Mouse (Mus musculus): ENCODE measurements at regions not wholly inside any gene's neighbourhood (a gene's known extent, or its start where the extent isn't known, plus 50 kb on each side); places are given as distances from the start of the nearest gene placed in this dataset.

- 81% methylated on average over 7 of the region's 7 CpGs for WGBS
- no peak overlapping the region for H3K27ac ChIP-seq
- no peak overlapping the region for H3K9ac ChIP-seq
- no peaks in the 10 kb centered on the region for H3K9me3 ChIP-seq
- H3K4me1 ChIP-seq (replicated peaks), result no peaks in the 10 kb centered on the region
- H3K4me3 ChIP-seq (replicated peaks), result no peak overlapping the region
- no peak overlapping the region for H3K4me2 ChIP-seq (replicated peaks)
- no peaks in the 10 kb centered on the region for H3K36me3 ChIP-seq
- no peak for ATAC-seq
- no peaks in the 10 kb centered on the region for H3K27me3 ChIP-seq (replicated peaks)
Measured at GRCm38 (mm10) chr2:70914372-70914771, 88.8 kb upstream of the Tlk1 start.

- ATAC-seq, result no peak
- 74% methylated on average over 1 of the region's 1 CpGs for WGBS
- Histone ChIP-seq H3K4me1 (replicated peaks) (peaks cover 7% of the 10 kb centered on the region; the same call in 1 of the 2 replicates), H3K4me3 (replicated peaks) (no peak overlapping the region), H3K9ac (no peak overlapping the region), H3K4me2 (replicated peaks) (no peak overlapping the region), H3K27ac (no peak overlapping the region), H3K27me3 (replicated peaks) (no peaks in the 10 kb centered on the region), H3K36me3 (no peaks in the 10 kb centered on the region), H3K9me3 (no peaks in the 10 kb centered on the region)
Measured at GRCm38 (mm10) chr2:70909401-70909800, 83.9 kb upstream of the Tlk1 start.

GRCm38 (mm10) chr2:70908579-70908978 lies 83.1 kb upstream of the Tlk1 start:
- Histone ChIP-seq H3K4me2 (replicated peaks) (no peak overlapping the region), H3K9me3 (no peaks in the 10 kb centered on the region), H3K9ac (no peak overlapping the region), H3K36me3 (no peaks in the 10 kb centered on the region), H3K4me1 (replicated peaks) (peaks cover 7% of the 10 kb centered on the region; the same call in 1 of the 2 replicates), H3K27ac (no peak overlapping the region), H3K4me3 (replicated peaks) (no peak overlapping the region), H3K27me3 (replicated peaks) (no peaks in the 10 kb centered on the region)
- no peak for ATAC-seq
- WGBS, result 83% methylated on average over 1 of the region's 1 CpGs

- ATAC-seq, result peak; percentile 56; the same call in 1 of the 2 replicates
- Histone ChIP-seq H3K4me2 (replicated peaks) (no peak overlapping the region), H3K27me3 (replicated peaks) (no peaks in the 10 kb centered on the region), H3K4me3 (replicated peaks) (no peak overlapping the region), H3K4me1 (replicated peaks) (peaks cover 7% of the 10 kb centered on the region; the same call in 1 of the 2 replicates), H3K36me3 (no peaks in the 10 kb centered on the region), H3K27ac (no peak overlapping the region), H3K9ac (no peak overlapping the region), H3K9me3 (no peaks in the 10 kb centered on the region)
- 41% methylated on average over 3 of the region's 3 CpGs for WGBS
Measured at GRCm38 (mm10) chr2:70906216-70906615, 80.7 kb upstream of the Tlk1 start.

GRCm38 (mm10) chr2:70904429-70904828 lies 78.9 kb upstream of the Tlk1 start:
- ATAC-seq, result no peak
- no peaks in the 10 kb centered on the region for H3K9me3 ChIP-seq
- WGBS, result 96% methylated on average over 5 of the region's 5 CpGs
- H3K27ac ChIP-seq, result no peak overlapping the region
- H3K4me1 ChIP-seq (replicated peaks), result peaks cover 7% of the 10 kb centered on the region; the same call in 1 of the 2 replicates
- no peak overlapping the region for H3K9ac ChIP-seq
- no peak overlapping the region for H3K4me2 ChIP-seq (replicated peaks)
- no peaks in the 10 kb centered on the region for H3K36me3 ChIP-seq
- no peak overlapping the region for H3K4me3 ChIP-seq (replicated peaks)
- no peaks in the 10 kb centered on the region for H3K27me3 ChIP-seq (replicated peaks)

- Histone ChIP-seq H3K27me3 (replicated peaks) (no peaks in the 10 kb centered on the region), H3K4me2 (replicated peaks) (no peak overlapping the region), H3K4me3 (replicated peaks) (no peak overlapping the region), H3K36me3 (no peaks in the 10 kb centered on the region), H3K27ac (no peak overlapping the region), H3K9me3 (no peaks in the 10 kb centered on the region), H3K4me1 (replicated peaks) (no peaks in the 10 kb centered on the region), H3K9ac (no peak overlapping the region)
- WGBS, result 65% methylated on average over 3 of the region's 3 CpGs
- ATAC-seq, result no peak
Measured at GRCm38 (mm10) chr2:70902196-70902595, 76.7 kb upstream of the Tlk1 start.

GRCm38 (mm10) chr2:70901479-70901878 lies 76.0 kb upstream of the Tlk1 start:
- 20% methylated on average over 14 of the region's 14 CpGs for WGBS
- Histone ChIP-seq H3K9ac (no peak overlapping the region), H3K27ac (peak overlapping the region; percentile 15; the same call in 1 of the 2 replicates), H3K4me3 (replicated peaks) (no peak overlapping the region), H3K4me2 (replicated peaks) (peak overlapping the region; percentile 50), H3K4me1 (replicated peaks) (no peaks in the 10 kb centered on the region), H3K9me3 (no peaks in the 10 kb centered on the region), H3K27me3 (replicated peaks) (no peaks in the 10 kb centered on the region), H3K36me3 (no peaks in the 10 kb centered on the region)
- ATAC-seq, result peak; percentile 58

GRCm38 (mm10) chr2:70899056-70899455 lies 73.5 kb upstream of the Tlk1 start:
- no peaks in the 10 kb centered on the region for H3K4me1 ChIP-seq (replicated peaks)
- no peak overlapping the region for H3K4me3 ChIP-seq (replicated peaks)
- H3K27ac ChIP-seq, result no peak overlapping the region
- H3K27me3 ChIP-seq (replicated peaks), result no peaks in the 10 kb centered on the region
- H3K9me3 ChIP-seq, result no peaks in the 10 kb centered on the region
- ATAC-seq, result no peak
- no peak overlapping the region for H3K9ac ChIP-seq
- 92% methylated on average over 4 of the region's 4 CpGs for WGBS
- H3K4me2 ChIP-seq (replicated peaks), result no peak overlapping the region
- no peaks in the 10 kb centered on the region for H3K36me3 ChIP-seq

- H3K9ac ChIP-seq, result no peak overlapping the region
- no peaks in the 10 kb centered on the region for H3K36me3 ChIP-seq
- no peaks in the 10 kb centered on the region for H3K4me1 ChIP-seq (replicated peaks)
- no peak overlapping the region for H3K4me3 ChIP-seq (replicated peaks)
- no peak for ATAC-seq
- H3K4me2 ChIP-seq (replicated peaks), result no peak overlapping the region
- no peak overlapping the region for H3K27ac ChIP-seq
- no peaks in the 10 kb centered on the region for H3K27me3 ChIP-seq (replicated peaks)
- WGBS, result 77% methylated on average over 9 of the region's 9 CpGs
- no peaks in the 10 kb centered on the region for H3K9me3 ChIP-seq
Measured at GRCm38 (mm10) chr2:70898396-70898795, 72.9 kb upstream of the Tlk1 start.

GRCm38 (mm10) chr2:70897373-70897772 lies 71.8 kb upstream of the Tlk1 start:
- H3K36me3 ChIP-seq, result no peaks in the 10 kb centered on the region
- H3K4me1 ChIP-seq (replicated peaks), result no peaks in the 10 kb centered on the region
- WGBS, result 89% methylated on average over 8 of the region's 8 CpGs
- H3K4me2 ChIP-seq (replicated peaks), result no peak overlapping the region
- H3K27ac ChIP-seq, result no peak overlapping the region
- no peaks in the 10 kb centered on the region for H3K27me3 ChIP-seq (replicated peaks)
- ATAC-seq, result no peak
- no peak overlapping the region for H3K9ac ChIP-seq
- no peak overlapping the region for H3K4me3 ChIP-seq (replicated peaks)
- H3K9me3 ChIP-seq, result no peaks in the 10 kb centered on the region

- ATAC-seq, result no peak
- Histone ChIP-seq H3K9me3 (no peaks in the 10 kb centered on the region), H3K4me2 (replicated peaks) (no peak overlapping the region), H3K4me3 (replicated peaks) (no peak overlapping the region), H3K27me3 (replicated peaks) (no peaks in the 10 kb centered on the region), H3K27ac (no peak overlapping the region), H3K4me1 (replicated peaks) (no peaks in the 10 kb centered on the region), H3K36me3 (no peaks in the 10 kb centered on the region), H3K9ac (no peak overlapping the region)
- 53% methylated on average over 5 of the region's 5 CpGs for WGBS
Measured at GRCm38 (mm10) chr2:70889522-70890100, 64.1 kb upstream of the Tlk1 start.

GRCm38 (mm10) chr2:70888840-70889469 lies 63.4 kb upstream of the Tlk1 start:
- 81% methylated on average over 5 of the region's 5 CpGs for WGBS
- no peaks in the 10 kb centered on the region for H3K4me1 ChIP-seq (replicated peaks)
- H3K27me3 ChIP-seq (replicated peaks), result no peaks in the 10 kb centered on the region
- H3K9me3 ChIP-seq, result no peaks in the 10 kb centered on the region
- H3K4me2 ChIP-seq (replicated peaks), result no peak overlapping the region
- no peak overlapping the region for H3K9ac ChIP-seq
- H3K27ac ChIP-seq, result no peak overlapping the region
- no peak for ATAC-seq
- no peaks in the 10 kb centered on the region for H3K36me3 ChIP-seq
- H3K4me3 ChIP-seq (replicated peaks), result no peak overlapping the region

GRCm38 (mm10) chr2:70886831-70887230 lies 61.3 kb upstream of the Tlk1 start:
- H3K4me1 ChIP-seq (replicated peaks), result no peaks in the 10 kb centered on the region
- no peaks in the 10 kb centered on the region for H3K9me3 ChIP-seq
- ATAC-seq, result no peak
- H3K4me3 ChIP-seq (replicated peaks), result no peak overlapping the region
- no peaks in the 10 kb centered on the region for H3K36me3 ChIP-seq
- 88% methylated on average over 7 of the region's 7 CpGs for WGBS
- H3K27ac ChIP-seq, result no peak overlapping the region
- no peaks in the 10 kb centered on the region for H3K27me3 ChIP-seq (replicated peaks)
- no peak overlapping the region for H3K9ac ChIP-seq
- H3K4me2 ChIP-seq (replicated peaks), result no peak overlapping the region
